Mouse (Mus musculus): ENCODE measurements around the gene Foxred2. TPM values are rescaled to one million over a fixed set of nuclear protein-coding genes. Genes with fewer than 3 reads are reported as not detected.

The Foxred2 gene
- polyA plus RNA-seq, 1 experiment from 2014 or later: 1.1 TPM

GRCm38 (mm10) chr15:77970470-77971292, 14.2 kb upstream of the Foxred2 start, which contains the start of gene Eif3d:
Gene Eif3d (minus strand): TSS chr15:77970813.
- under 1% methylated on average over 72 of the region's 72 CpGs for WGBS
- Histone ChIP-seq H3K36me3 (peaks cover 29% of the 10 kb centered on the region), H3K27me3 (replicated peaks) (no peaks in the 10 kb centered on the region; the same call in 1 of the 2 replicates), H3K4me1 (replicated peaks) (peaks cover 17% of the 10 kb centered on the region), H3K27ac (ENCODE audit: poor library complexity, severe bottlenecking) (peak within 1 kb of the TSS; percentile 99), H3K9ac (peak within 1 kb of the TSS; percentile 100), H3K4me3 (peak within 1 kb of the TSS; percentile 98), H3K4me2 (peak within 1 kb of the TSS; percentile 94), H3K9me3 (replicated peaks) (no peaks in the 10 kb centered on the region)
- ATAC-seq (ENCODE audit: insufficient number of reproducible peaks, low FRiP score): peak; percentile 89

GRCm38 (mm10) chr15:77969940-77970469, 13.5 kb upstream of the Foxred2 start:
- 1% methylated on average over 15 of the region's 15 CpGs for WGBS
- Histone ChIP-seq H3K27me3 (replicated peaks) (no peaks in the 10 kb centered on the region; the same call in 1 of the 2 replicates), H3K9ac (peak overlapping the region; percentile 100), H3K27ac (ENCODE audit: poor library complexity, severe bottlenecking) (peak overlapping the region; percentile 99), H3K4me2 (peak overlapping the region; percentile 94), H3K4me3 (peak overlapping the region; percentile 98), H3K4me1 (replicated peaks) (peaks cover 17% of the 10 kb centered on the region), H3K9me3 (replicated peaks) (no peaks in the 10 kb centered on the region), H3K36me3 (peaks cover 36% of the 10 kb centered on the region)
- ATAC-seq (ENCODE audit: insufficient number of reproducible peaks, low FRiP score): peak; percentile 15; the same call in 1 of the 2 replicates

- Histone ChIP-seq H3K36me3 (peaks cover 85% of the 10 kb centered on the region), H3K4me2 (no peak overlapping the region), H3K27me3 (replicated peaks) (no peaks in the 10 kb centered on the region), H3K9me3 (replicated peaks) (no peaks in the 10 kb centered on the region), H3K4me1 (replicated peaks) (peaks cover 12% of the 10 kb centered on the region), H3K27ac (ENCODE audit: poor library complexity, severe bottlenecking) (no peak overlapping the region), H3K4me3 (no peak overlapping the region), H3K9ac (no peak overlapping the region)
- no peak for ATAC-seq (ENCODE audit: insufficient number of reproducible peaks, low FRiP score)
- WGBS: 80% methylated on average over 9 of the region's 9 CpGs
Observed at GRCm38 (mm10) chr15:77965117-77965528, 8.6 kb upstream of the Foxred2 start.

GRCm38 (mm10) chr15:77962447-77962846, 5.9 kb upstream of the Foxred2 start:
- H3K9ac ChIP-seq: no peak overlapping the region
- H3K4me3 ChIP-seq: no peak overlapping the region
- ATAC-seq (ENCODE audit: insufficient number of reproducible peaks, low FRiP score): no peak
- H3K36me3 ChIP-seq: peaks cover 93% of the 10 kb centered on the region
- no peaks in the 10 kb centered on the region for H3K27me3 ChIP-seq (replicated peaks)
- H3K4me1 ChIP-seq (replicated peaks): no peaks in the 10 kb centered on the region
- no peak overlapping the region for H3K4me2 ChIP-seq
- WGBS: 87% methylated on average over 5 of the region's 5 CpGs
- H3K9me3 ChIP-seq (replicated peaks): no peaks in the 10 kb centered on the region
- H3K27ac ChIP-seq (ENCODE audit: poor library complexity, severe bottlenecking): no peak overlapping the region

- Histone ChIP-seq H3K4me3 (no peak overlapping the region), H3K4me2 (no peak overlapping the region), H3K27ac (ENCODE audit: poor library complexity, severe bottlenecking) (no peak overlapping the region), H3K9ac (no peak overlapping the region), H3K36me3 (peaks cover 76% of the 10 kb centered on the region), H3K27me3 (replicated peaks) (peaks cover 9% of the 10 kb centered on the region), H3K9me3 (replicated peaks) (no peaks in the 10 kb centered on the region), H3K4me1 (replicated peaks) (peaks cover 16% of the 10 kb centered on the region)
- no peak for ATAC-seq (ENCODE audit: insufficient number of reproducible peaks, low FRiP score)
- WGBS: 89% methylated on average over 6 of the region's 6 CpGs
Observed at GRCm38 (mm10) chr15:77960693-77961092, 4.2 kb upstream of the Foxred2 start.

GRCm38 (mm10) chr15:77958071-77958470, 1.5 kb upstream of the Foxred2 start:
- Histone ChIP-seq H3K27ac (ENCODE audit: poor library complexity, severe bottlenecking) (no peak overlapping the region), H3K9ac (no peak overlapping the region), H3K27me3 (replicated peaks) (peaks cover 33% of the 10 kb centered on the region), H3K4me2 (no peak overlapping the region), H3K4me3 (no peak overlapping the region), H3K4me1 (replicated peaks) (peaks cover 19% of the 10 kb centered on the region), H3K9me3 (replicated peaks) (no peaks in the 10 kb centered on the region), H3K36me3 (peaks cover 49% of the 10 kb centered on the region)
- ATAC-seq (ENCODE audit: insufficient number of reproducible peaks, low FRiP score): no peak
- WGBS: 52% methylated on average over 3 of the region's 3 CpGs

GRCm38 (mm10) chr15:77957625-77958024, 1.1 kb upstream of the Foxred2 start:
- no peak overlapping the region for H3K9ac ChIP-seq
- H3K4me2 ChIP-seq: no peak overlapping the region
- peaks cover 34% of the 10 kb centered on the region for H3K27me3 ChIP-seq (replicated peaks)
- 35% methylated on average over 5 of the region's 5 CpGs for WGBS
- H3K36me3 ChIP-seq: peaks cover 45% of the 10 kb centered on the region
- peaks cover 19% of the 10 kb centered on the region for H3K4me1 ChIP-seq (replicated peaks)
- H3K27ac ChIP-seq (ENCODE audit: poor library complexity, severe bottlenecking): no peak overlapping the region
- no peaks in the 10 kb centered on the region for H3K9me3 ChIP-seq (replicated peaks)
- no peak overlapping the region for H3K4me3 ChIP-seq
- ATAC-seq (ENCODE audit: insufficient number of reproducible peaks, low FRiP score): no peak

GRCm38 (mm10) chr15:77955440-77956403, 800 bp downstream of the Foxred2 start:
- peak overlapping the region; percentile 74 for H3K4me2 ChIP-seq
- no peaks in the 10 kb centered on the region for H3K9me3 ChIP-seq (replicated peaks)
- peaks cover 19% of the 10 kb centered on the region for H3K4me1 ChIP-seq (replicated peaks)
- H3K36me3 ChIP-seq: peaks cover 26% of the 10 kb centered on the region
- H3K9ac ChIP-seq: peak overlapping the region; percentile 49
- peak overlapping the region; percentile 50 for H3K4me3 ChIP-seq
- no peak for ATAC-seq (ENCODE audit: insufficient number of reproducible peaks, low FRiP score)
- no peak overlapping the region for H3K27ac ChIP-seq (ENCODE audit: poor library complexity, severe bottlenecking)
- WGBS: 9% methylated on average over 52 of the region's 52 CpGs
- H3K27me3 ChIP-seq (replicated peaks): peaks cover 34% of the 10 kb centered on the region

- no peak overlapping the region for H3K9ac ChIP-seq
- H3K9me3 ChIP-seq (replicated peaks): no peaks in the 10 kb centered on the region
- H3K36me3 ChIP-seq: peaks cover 12% of the 10 kb centered on the region
- WGBS: 76% methylated on average over 2 of the region's 2 CpGs
- peaks cover 34% of the 10 kb centered on the region for H3K27me3 ChIP-seq (replicated peaks)
- H3K27ac ChIP-seq (ENCODE audit: poor library complexity, severe bottlenecking): no peak overlapping the region
- no peak overlapping the region for H3K4me3 ChIP-seq
- ATAC-seq (ENCODE audit: insufficient number of reproducible peaks, low FRiP score): no peak
- H3K4me1 ChIP-seq (replicated peaks): peaks cover 19% of the 10 kb centered on the region
- H3K4me2 ChIP-seq: no peak overlapping the region
Observed at GRCm38 (mm10) chr15:77954362-77954761, 2.2 kb downstream of the Foxred2 start.

GRCm38 (mm10) chr15:77952921-77953320, 3.6 kb downstream of the Foxred2 start:
- H3K4me3 ChIP-seq: no peak overlapping the region
- H3K4me1 ChIP-seq (replicated peaks): peaks cover 19% of the 10 kb centered on the region
- no peaks in the 10 kb centered on the region for H3K9me3 ChIP-seq (replicated peaks)
- H3K4me2 ChIP-seq: no peak overlapping the region
- ATAC-seq (ENCODE audit: insufficient number of reproducible peaks, low FRiP score): no peak
- no peak overlapping the region for H3K27ac ChIP-seq (ENCODE audit: poor library complexity, severe bottlenecking)
- H3K9ac ChIP-seq: no peak overlapping the region
- WGBS: 84% methylated on average over 3 of the region's 3 CpGs
- no peaks in the 10 kb centered on the region for H3K36me3 ChIP-seq
- peaks cover 34% of the 10 kb centered on the region for H3K27me3 ChIP-seq (replicated peaks)

GRCm38 (mm10) chr15:77949061-77949460, 7.5 kb downstream of the Foxred2 start:
- 81% methylated on average over 7 of the region's 7 CpGs for WGBS
- no peaks in the 10 kb centered on the region for H3K4me1 ChIP-seq (replicated peaks)
- H3K9ac ChIP-seq: no peak overlapping the region
- H3K27me3 ChIP-seq (replicated peaks): peaks cover 10% of the 10 kb centered on the region
- H3K4me3 ChIP-seq: no peak overlapping the region
- no peaks in the 10 kb centered on the region for H3K36me3 ChIP-seq
- ATAC-seq (ENCODE audit: insufficient number of reproducible peaks, low FRiP score): no peak
- H3K9me3 ChIP-seq (replicated peaks): no peaks in the 10 kb centered on the region
- no peak overlapping the region for H3K27ac ChIP-seq (ENCODE audit: poor library complexity, severe bottlenecking)
- no peak overlapping the region for H3K4me2 ChIP-seq

All from heart, embryonic 12.5 days (tissue).